Mouse (Mus musculus): ENCODE data around the gene Teddm1b. TPM values are rescaled to one million over a fixed set of nuclear protein-coding genes. Genes with fewer than 3 reads are reported as not detected.

The Teddm1b gene
- under 1 TPM in 1 of 2 experiments, not detected in 1; 0.31 TPM for total RNA-seq (2023)

GRCm38 (mm10) chr1:153874045-153874444 lies at the start of gene Teddm1b:
TSS of gene Teddm1b (plus strand) at chr1:153874345.

GRCm38 (mm10) chr1:153844042-153844441 lies 30.1 kb upstream of the Teddm1b start, which contains the start of gene Rgsl1:
TSS of gene Rgsl1 (minus strand) at chr1:153844142.

GRCm38 (mm10) chr1:153891442-153891841 lies 17.3 kb downstream of the Teddm1b start, which contains the start of gene Teddm1a:
TSS of gene Teddm1a (plus strand) at chr1:153891742.

GRCm38 (mm10) chr1:153899731-153900380 lies 25.7 kb downstream of the Teddm1b start, which contains the start of the genes Glul and Teddm2:
TSS of gene Glul (plus strand) at chr1:153899944.
TSS of gene Teddm2 (minus strand) at chr1:153900228.

Other genes starting within 250 kb of the Teddm1b start
- under 1 TPM in 1 of 2 experiments, not detected in 1; 0.07 TPM for gene Rgs8, start 221.3 kb upstream of the Teddm1b start, total RNA-seq (2023)
- gene Rgs16, start 134.0 kb upstream of the Teddm1b start, total RNA-seq (2023): 1 to 10 TPM in 1 of 2 experiments, under 1 TPM in 1; 0.44 to 1.8 TPM
- 10 to 100 TPM; 86.4 to 92.9 TPM for gene Rnasel, start 124.9 kb upstream of the Teddm1b start, total RNA-seq (2023)
- gene Rgsl1, start 30.2 kb upstream of the Teddm1b start, total RNA-seq (2023): not detected
- gene Teddm1a, start 17.4 kb downstream of the Teddm1b start, total RNA-seq (2023): not detected
- 100 to 1,000 TPM; 154 to 181 TPM for gene Glul, start 25.6 kb downstream of the Teddm1b start, total RNA-seq (2023)
- under 1 TPM; 0.22 to 0.51 TPM for gene Teddm2, start 25.9 kb downstream of the Teddm1b start, total RNA-seq (2023)